Mouse (Mus musculus): Measurements from ENCODE around the gene Stat3. TPM values are rescaled to one million over a fixed set of nuclear protein-coding genes. Genes with fewer than 3 reads are reported as not detected.

Stat3 gene
- polyA plus RNA-seq, 1 experiment from 2014 or later, result 50.6 TPM

- Histone ChIP-seq H3K4me3 (replicated peaks; ENCODE audit: low read length) (no peak overlapping the region), H3K27ac (no peak overlapping the region), H3K9ac (no peak overlapping the region), H3K4me1 (replicated peaks; ENCODE audit: control insufficient read depth, insufficient read depth, low read length) (no peaks in the 10 kb centered on the region; the same call in 1 of the 2 replicates), H3K27me3 (ENCODE audit: control insufficient read depth, insufficient read depth, low read length) (peaks cover 55% of the 10 kb centered on the region), H3K36me3 (replicated peaks; ENCODE audit: control insufficient read depth, insufficient read depth) (no peaks in the 10 kb centered on the region), H3K4me2 (replicated peaks) (no peak overlapping the region), H3K9me3 (ENCODE audit: control insufficient read depth, low read length) (no peaks in the 10 kb centered on the region)
- DNase-seq (ENCODE audit: low spot score) (no peak), ATAC-seq (ENCODE audit: low FRiP score) (no peak)
- WGBS, result 66% methylated on average over 5 of the region's 5 CpGs
Measured at GRCm38 (mm10) chr11:100967376-100967775, 28.0 kb upstream of the Stat3 start.

GRCm38 (mm10) chr11:100965760-100966159 lies 26.4 kb upstream of the Stat3 start:
- H3K4me3 ChIP-seq (replicated peaks; ENCODE audit: low read length), result no peak overlapping the region
- no peaks in the 10 kb centered on the region; the same call in 1 of the 2 replicates for H3K4me1 ChIP-seq (replicated peaks; ENCODE audit: control insufficient read depth, insufficient read depth, low read length)
- DNase-seq (ENCODE audit: low spot score) (no peak), ATAC-seq (ENCODE audit: low FRiP score) (no peak)
- H3K9ac ChIP-seq, result no peak overlapping the region
- no peaks in the 10 kb centered on the region for H3K9me3 ChIP-seq (ENCODE audit: control insufficient read depth, low read length)
- peaks cover 39% of the 10 kb centered on the region for H3K27me3 ChIP-seq (ENCODE audit: control insufficient read depth, insufficient read depth, low read length)
- 73% methylated on average over 6 of the region's 6 CpGs for WGBS
- H3K36me3 ChIP-seq (replicated peaks; ENCODE audit: control insufficient read depth, insufficient read depth), result no peaks in the 10 kb centered on the region
- H3K4me2 ChIP-seq (replicated peaks), result no peak overlapping the region
- H3K27ac ChIP-seq, result no peak overlapping the region

GRCm38 (mm10) chr11:100964901-100965542 lies 25.7 kb upstream of the Stat3 start:
- Histone ChIP-seq H3K9me3 (ENCODE audit: control insufficient read depth, low read length) (no peaks in the 10 kb centered on the region), H3K9ac (no peak overlapping the region), H3K36me3 (replicated peaks; ENCODE audit: control insufficient read depth, insufficient read depth) (no peaks in the 10 kb centered on the region), H3K27me3 (ENCODE audit: control insufficient read depth, insufficient read depth, low read length) (peaks cover 32% of the 10 kb centered on the region), H3K4me1 (replicated peaks; ENCODE audit: control insufficient read depth, insufficient read depth, low read length) (no peaks in the 10 kb centered on the region; the same call in 1 of the 2 replicates), H3K4me2 (replicated peaks) (no peak overlapping the region), H3K27ac (no peak overlapping the region), H3K4me3 (replicated peaks; ENCODE audit: low read length) (no peak overlapping the region)
- WGBS, result 82% methylated on average over 6 of the region's 6 CpGs
- ATAC-seq (ENCODE audit: low FRiP score) (no peak), DNase-seq (ENCODE audit: low spot score) (no peak)

- H3K27me3 ChIP-seq (ENCODE audit: control insufficient read depth, insufficient read depth, low read length), result peaks cover 31% of the 10 kb centered on the region
- WGBS, result 85% methylated on average over 7 of the region's 7 CpGs
- no peaks in the 10 kb centered on the region for H3K36me3 ChIP-seq (replicated peaks; ENCODE audit: control insufficient read depth, insufficient read depth)
- no peak overlapping the region for H3K4me2 ChIP-seq (replicated peaks)
- peaks cover 3% of the 10 kb centered on the region; the same call in 1 of the 2 replicates for H3K4me1 ChIP-seq (replicated peaks; ENCODE audit: control insufficient read depth, insufficient read depth, low read length)
- no peak for ATAC-seq (ENCODE audit: low FRiP score)
- no peak overlapping the region for H3K27ac ChIP-seq
- no peaks in the 10 kb centered on the region for H3K9me3 ChIP-seq (ENCODE audit: control insufficient read depth, low read length)
- no peak overlapping the region for H3K4me3 ChIP-seq (replicated peaks; ENCODE audit: low read length)
- no peak for DNase-seq (ENCODE audit: low spot score)
- no peak overlapping the region for H3K9ac ChIP-seq
Measured at GRCm38 (mm10) chr11:100964180-100964579, 24.8 kb upstream of the Stat3 start.

- H3K27me3 ChIP-seq (ENCODE audit: control insufficient read depth, insufficient read depth, low read length), result peaks cover 31% of the 10 kb centered on the region
- no peak overlapping the region for H3K4me2 ChIP-seq (replicated peaks)
- H3K4me3 ChIP-seq (replicated peaks; ENCODE audit: low read length), result no peak overlapping the region
- 82% methylated on average over 9 of the region's 9 CpGs for WGBS
- no peaks in the 10 kb centered on the region for H3K36me3 ChIP-seq (replicated peaks; ENCODE audit: control insufficient read depth, insufficient read depth)
- H3K27ac ChIP-seq, result no peak overlapping the region
- H3K9me3 ChIP-seq (ENCODE audit: control insufficient read depth, low read length), result no peaks in the 10 kb centered on the region
- no peak for ATAC-seq (ENCODE audit: low FRiP score)
- peaks cover 8% of the 10 kb centered on the region; the same call in 1 of the 2 replicates for H3K4me1 ChIP-seq (replicated peaks; ENCODE audit: control insufficient read depth, insufficient read depth, low read length)
- DNase-seq (ENCODE audit: low spot score), result no peak
- no peak overlapping the region for H3K9ac ChIP-seq
Measured at GRCm38 (mm10) chr11:100963647-100964046, 24.3 kb upstream of the Stat3 start.

- ATAC-seq (ENCODE audit: low FRiP score) (no peak), DNase-seq (ENCODE audit: low spot score) (no peak)
- WGBS, result 68% methylated on average over 9 of the region's 9 CpGs
- H3K36me3 ChIP-seq (replicated peaks; ENCODE audit: control insufficient read depth, insufficient read depth), result no peaks in the 10 kb centered on the region
- no peak overlapping the region for H3K27ac ChIP-seq
- H3K4me3 ChIP-seq (replicated peaks; ENCODE audit: low read length), result no peak overlapping the region
- no peak overlapping the region for H3K9ac ChIP-seq
- H3K9me3 ChIP-seq (ENCODE audit: control insufficient read depth, low read length), result no peaks in the 10 kb centered on the region
- peaks cover 11% of the 10 kb centered on the region; the same call in 1 of the 2 replicates for H3K4me1 ChIP-seq (replicated peaks; ENCODE audit: control insufficient read depth, insufficient read depth, low read length)
- H3K27me3 ChIP-seq (ENCODE audit: control insufficient read depth, insufficient read depth, low read length), result peaks cover 31% of the 10 kb centered on the region
- H3K4me2 ChIP-seq (replicated peaks), result no peak overlapping the region
Measured at GRCm38 (mm10) chr11:100962371-100962911, 23.1 kb upstream of the Stat3 start.

GRCm38 (mm10) chr11:100960540-100960939 lies 21.2 kb upstream of the Stat3 start:
- Histone ChIP-seq H3K27me3 (ENCODE audit: control insufficient read depth, insufficient read depth, low read length) (peaks cover 26% of the 10 kb centered on the region), H3K27ac (no peak overlapping the region), H3K4me3 (replicated peaks; ENCODE audit: low read length) (no peak overlapping the region), H3K4me2 (replicated peaks) (peak overlapping the region; percentile 21), H3K4me1 (replicated peaks; ENCODE audit: control insufficient read depth, insufficient read depth, low read length) (peaks cover 11% of the 10 kb centered on the region; the same call in 1 of the 2 replicates), H3K9ac (no peak overlapping the region), H3K9me3 (ENCODE audit: control insufficient read depth, low read length) (no peaks in the 10 kb centered on the region), H3K36me3 (replicated peaks; ENCODE audit: control insufficient read depth, insufficient read depth) (no peaks in the 10 kb centered on the region)
- 12% methylated on average over 6 of the region's 6 CpGs for WGBS
- peak; percentile 77; the same call in 1 of the 2 replicates for ATAC-seq (ENCODE audit: low FRiP score)
- DNase-seq (ENCODE audit: low spot score), result peak; percentile 74

- peaks cover 26% of the 10 kb centered on the region for H3K27me3 ChIP-seq (ENCODE audit: control insufficient read depth, insufficient read depth, low read length)
- peaks cover 11% of the 10 kb centered on the region; the same call in 1 of the 2 replicates for H3K4me1 ChIP-seq (replicated peaks; ENCODE audit: control insufficient read depth, insufficient read depth, low read length)
- no peak overlapping the region for H3K4me2 ChIP-seq (replicated peaks)
- H3K9ac ChIP-seq, result no peak overlapping the region
- ATAC-seq (ENCODE audit: low FRiP score) (no peak), DNase-seq (ENCODE audit: low spot score) (no peak)
- WGBS, result 36% methylated on average over 3 of the region's 3 CpGs
- no peaks in the 10 kb centered on the region for H3K9me3 ChIP-seq (ENCODE audit: control insufficient read depth, low read length)
- H3K27ac ChIP-seq, result no peak overlapping the region
- no peak overlapping the region for H3K4me3 ChIP-seq (replicated peaks; ENCODE audit: low read length)
- H3K36me3 ChIP-seq (replicated peaks; ENCODE audit: control insufficient read depth, insufficient read depth), result no peaks in the 10 kb centered on the region
Measured at GRCm38 (mm10) chr11:100959826-100960225, 20.5 kb upstream of the Stat3 start.

- H3K27ac ChIP-seq, result no peak overlapping the region
- peaks cover 11% of the 10 kb centered on the region; the same call in 1 of the 2 replicates for H3K4me1 ChIP-seq (replicated peaks; ENCODE audit: control insufficient read depth, insufficient read depth, low read length)
- DNase-seq (ENCODE audit: low spot score), result peak; percentile 79
- ATAC-seq (ENCODE audit: low FRiP score), result no peak
- 5% methylated on average over 14 of the region's 14 CpGs for WGBS
- H3K4me3 ChIP-seq (replicated peaks; ENCODE audit: low read length), result peak overlapping the region; percentile 25
- no peak overlapping the region for H3K9ac ChIP-seq
- H3K9me3 ChIP-seq (ENCODE audit: control insufficient read depth, low read length), result no peaks in the 10 kb centered on the region
- H3K36me3 ChIP-seq (replicated peaks; ENCODE audit: control insufficient read depth, insufficient read depth), result no peaks in the 10 kb centered on the region
- H3K4me2 ChIP-seq (replicated peaks), result peak overlapping the region; percentile 44
- H3K27me3 ChIP-seq (ENCODE audit: control insufficient read depth, insufficient read depth, low read length), result peaks cover 26% of the 10 kb centered on the region
Measured at GRCm38 (mm10) chr11:100959464-100959810, 20.1 kb upstream of the Stat3 start.

Measured in hindbrain, embryonic 14.5 days (tissue).